Mouse (Mus musculus): Measurements from ENCODE around the gene Plcd3. TPM values are rescaled to one million over a fixed set of nuclear protein-coding genes. Genes with fewer than 3 reads are reported as not detected.

The Plcd3 gene
- total and polyA plus RNA-seq, 3 experiments = 2.0 to 2.6 TPM; not detected in 1

- H3K4me3 ChIP-seq (ENCODE audit: control insufficient read depth in 1 of 2, insufficient read depth in 1 of 2, low read depth in 2 of 2, low read length in 2 of 2) = no peak overlapping the region
- peak; percentile 15; the same call in 1 of the 2 replicates for TF ChIP-seq SMC3 (IDR thresholded peaks at IDR 0.05; ENCODE audit: low read depth, low read length)
- no peak for TF ChIP-seq CHD1 (IDR thresholded peaks at IDR 0.05; ENCODE audit: low read depth, low read length)
- peak in 2 of 3 experiments; percentile 15 to 33; a peak in 3 of 6 replicates for TF ChIP-seq CTCF (IDR thresholded peaks at IDR 0.05 in 2 of 3, conservative IDR thresholded peaks at IDR 0.05 in 1 of 3; ENCODE audit: control insufficient read depth in 1 of 3, insufficient read depth in 1 of 3, low read depth in 2 of 3, low read length in 3 of 3, poor library complexity in 1 of 3, severe bottlenecking in 1 of 3)
- H3K27me3 ChIP-seq (ENCODE audit: control insufficient read depth in 1 of 2, insufficient read depth in 2 of 2, low read length in 2 of 2) = no peaks in the 10 kb centered on the region
- peaks cover 1 to 8% of the 10 kb centered on the region in 2 experiments; a peak in 3 of 4 replicates for H3K36me3 ChIP-seq (ENCODE audit: control insufficient read depth in 1 of 2, insufficient read depth in 2 of 2, low read length in 2 of 2)
- H3K9me3 ChIP-seq (replicated peaks; ENCODE audit: insufficient read depth, low read length) = no peaks in the 10 kb centered on the region
- no peak overlapping the region for H3K27ac ChIP-seq (ENCODE audit: control insufficient read depth, low read depth, low read length)
- H3K79me2 ChIP-seq (ENCODE audit: control insufficient read depth, insufficient read depth, low read length, poor library complexity) = peaks cover 13% of the 10 kb centered on the region
- peak; percentile 28 for DNase-seq (ENCODE audit: low read depth, low spot score)
- no peak overlapping the region for H3K9ac ChIP-seq (ENCODE audit: control insufficient read depth, low read depth, low read length, poor library complexity, severe bottlenecking)
- peaks cover 0 to 9% of the 10 kb centered on the region in 2 experiments; a peak in 2 of 4 replicates for H3K4me1 ChIP-seq (ENCODE audit: control insufficient read depth in 1 of 2, insufficient read depth in 2 of 2, low read length in 2 of 2)
Observed at GRCm38 (mm10) chr11:103023974-103024373, 77.5 kb downstream of the Plcd3 start.

GRCm38 (mm10) chr11:103020713-103021335, 80.6 kb downstream of the Plcd3 start:
- Histone ChIP-seq H3K9me3 (replicated peaks; ENCODE audit: insufficient read depth, low read length) (no peaks in the 10 kb centered on the region), H3K4me3 (ENCODE audit: control insufficient read depth in 1 of 2, insufficient read depth in 1 of 2, low read depth in 2 of 2, low read length in 2 of 2) (no peak overlapping the region), H3K4me1 (ENCODE audit: control insufficient read depth in 1 of 2, insufficient read depth in 2 of 2, low read length in 2 of 2) (peaks cover 4 to 5% of the 10 kb centered on the region in 2 experiments), H3K36me3 (ENCODE audit: control insufficient read depth in 1 of 2, insufficient read depth in 2 of 2, low read length in 2 of 2) (peaks cover 1 to 5% of the 10 kb centered on the region in 2 experiments; a peak in 2 of 4 replicates), H3K9ac (ENCODE audit: control insufficient read depth, low read depth, low read length, poor library complexity, severe bottlenecking) (no peak overlapping the region), H3K27me3 (ENCODE audit: control insufficient read depth in 1 of 2, insufficient read depth in 2 of 2, low read length in 2 of 2) (no peaks in the 10 kb centered on the region), H3K27ac (ENCODE audit: control insufficient read depth, low read depth, low read length) (no peak overlapping the region), H3K79me2 (ENCODE audit: control insufficient read depth, insufficient read depth, low read length, poor library complexity) (peaks cover 6% of the 10 kb centered on the region)
- DNase-seq (ENCODE audit: low read depth, low spot score) = peak; percentile 49
- TF ChIP-seq KAT2A (conservative IDR thresholded peaks at IDR 0.05; ENCODE audit: low read depth, low read length) = no peak
- TF ChIP-seq SMC3 (IDR thresholded peaks at IDR 0.05; ENCODE audit: low read depth, low read length) = peak; percentile 18; the same call in 1 of the 2 replicates
- no peak for TF ChIP-seq CHD2 (IDR thresholded peaks at IDR 0.05; ENCODE audit: low read length)
- TF ChIP-seq CTCF (IDR thresholded peaks at IDR 0.05 in 2 of 3, conservative IDR thresholded peaks at IDR 0.05 in 1 of 3; ENCODE audit: control insufficient read depth in 1 of 3, insufficient read depth in 1 of 3, low read depth in 2 of 3, low read length in 3 of 3, poor library complexity in 1 of 3, severe bottlenecking in 1 of 3) = peak in 2 of 3 experiments; percentile 42 to 49; a peak in 4 of 6 replicates

Other genes starting within 250 kb of the Plcd3 start
- gene Eftud2, start 220.7 kb downstream of the Plcd3 start, total RNA-seq (2012; rRNA removed) = 261 and 266 TPM in 2 replicates
- gene Eftud2, start 220.7 kb downstream of the Plcd3 start, polyA plus RNA-seq (2012; ENCODE audit: insufficient read depth in 1 of 2, insufficient read length in 2 of 2, low read depth in 1 of 2, low replicate concordance in 2 of 2, missing spikeins in 1 of 2) = 1,000 to 10,000 TPM in 1 of 2 experiments, 100 to 1,000 TPM in 1; 424 to 1,215 TPM
- 1.6 and 2.1 TPM in 2 replicates for gene Ccdc103, start 220.5 kb downstream of the Plcd3 start, total RNA-seq (2012; rRNA removed)
- gene Ccdc103, start 220.5 kb downstream of the Plcd3 start, polyA plus RNA-seq (2012; ENCODE audit: insufficient read depth in 1 of 2, insufficient read length in 2 of 2, low read depth in 1 of 2, low replicate concordance in 2 of 2, missing spikeins in 1 of 2) = 1 to 10 TPM in 1 of 2 experiments, not detected in 1; 1.4 TPM
- gene Fam187a, start 216.5 kb downstream of the Plcd3 start, total RNA-seq (2012; rRNA removed) = 0.08 TPM in 1 of 2 replicates, not detected in the other
- gene Fam187a, start 216.5 kb downstream of the Plcd3 start, polyA plus RNA-seq (2012; ENCODE audit: insufficient read depth in 1 of 2, insufficient read length in 2 of 2, low read depth in 1 of 2, low replicate concordance in 2 of 2, missing spikeins in 1 of 2) = under 1 TPM in 1 of 2 experiments, not detected in 1; 0.08 TPM
- gene Gfap, start 200.7 kb downstream of the Plcd3 start, total RNA-seq (2012; rRNA removed) = 1.3 and 2.0 TPM in 2 replicates
- gene Gfap, start 200.7 kb downstream of the Plcd3 start, polyA plus RNA-seq (2012; ENCODE audit: insufficient read depth in 1 of 2, insufficient read length in 2 of 2, low read depth in 1 of 2, low replicate concordance in 2 of 2, missing spikeins in 1 of 2) = 1 to 10 TPM in 1 of 2 experiments, not detected in 1; 2.5 TPM
- gene Kif18b, start 176.5 kb downstream of the Plcd3 start, total RNA-seq (2012; rRNA removed) = 36.1 and 40.8 TPM in 2 replicates
- 100 to 1,000 TPM in 1 of 2 experiments, 10 to 100 TPM in 1; 45.7 to 116 TPM for gene Kif18b, start 176.5 kb downstream of the Plcd3 start, polyA plus RNA-seq (2012; ENCODE audit: insufficient read depth in 1 of 2, insufficient read length in 2 of 2, low read depth in 1 of 2, low replicate concordance in 2 of 2, missing spikeins in 1 of 2)
- not detected in 2 replicates for gene C1ql1, start 155.0 kb downstream of the Plcd3 start, total RNA-seq (2012; rRNA removed)
- gene C1ql1, start 155.0 kb downstream of the Plcd3 start, polyA plus RNA-seq (2012; ENCODE audit: insufficient read depth in 1 of 2, insufficient read length in 2 of 2, low read depth in 1 of 2, low replicate concordance in 2 of 2, missing spikeins in 1 of 2) = not detected
- gene Nmt1, start 73.5 kb downstream of the Plcd3 start, total RNA-seq (2012; rRNA removed) = 70.5 and 85.1 TPM in 2 replicates
- 100 to 1,000 TPM in 1 of 2 experiments, 10 to 100 TPM in 1; 29.8 to 147 TPM for gene Nmt1, start 73.5 kb downstream of the Plcd3 start, polyA plus RNA-seq (2012; ENCODE audit: insufficient read depth in 1 of 2, insufficient read length in 2 of 2, low read depth in 1 of 2, low replicate concordance in 2 of 2, missing spikeins in 1 of 2)
- gene Dcakd, start 73.3 kb downstream of the Plcd3 start, total RNA-seq (2012; rRNA removed) = 15.6 and 16.2 TPM in 2 replicates
- 100 to 1,000 TPM in 1 of 2 experiments, 10 to 100 TPM in 1; 82.3 to 112 TPM for gene Dcakd, start 73.3 kb downstream of the Plcd3 start, polyA plus RNA-seq (2012; ENCODE audit: insufficient read depth in 1 of 2, insufficient read length in 2 of 2, low read depth in 1 of 2, low replicate concordance in 2 of 2, missing spikeins in 1 of 2)
- gene Acbd4, start within 50 bp of the Plcd3 start, total RNA-seq (2012; rRNA removed) = 15.2 and 16.6 TPM in 2 replicates
- gene Acbd4, start within 50 bp of the Plcd3 start, polyA plus RNA-seq (2012; ENCODE audit: insufficient read depth in 1 of 2, insufficient read length in 2 of 2, low read depth in 1 of 2, low replicate concordance in 2 of 2, missing spikeins in 1 of 2) = 10 to 100 TPM in 1 of 2 experiments, not detected in 1; 18.3 TPM
- 17.3 and 18.4 TPM in 2 replicates for gene Hexim1, start 14.6 kb upstream of the Plcd3 start, total RNA-seq (2012; rRNA removed)
- 10 to 100 TPM in 1 of 2 experiments, not detected in 1; 25.4 TPM for gene Hexim1, start 14.6 kb upstream of the Plcd3 start, polyA plus RNA-seq (2012; ENCODE audit: insufficient read depth in 1 of 2, insufficient read length in 2 of 2, low read depth in 1 of 2, low replicate concordance in 2 of 2, missing spikeins in 1 of 2)
- gene Hexim2, start 30.8 kb upstream of the Plcd3 start, total RNA-seq (2012; rRNA removed) = 12.3 and 17.2 TPM in 2 replicates
- gene Hexim2, start 30.8 kb upstream of the Plcd3 start, polyA plus RNA-seq (2012; ENCODE audit: insufficient read depth in 1 of 2, insufficient read length in 2 of 2, low read depth in 1 of 2, low replicate concordance in 2 of 2, missing spikeins in 1 of 2) = 10 to 100 TPM in 1 of 2 experiments, not detected in 1; 12.5 TPM
- gene Fmnl1, start 69.4 kb upstream of the Plcd3 start, total RNA-seq (2012; rRNA removed) = 1.4 and 1.7 TPM in 2 replicates
- 10 to 100 TPM in 1 of 2 experiments, not detected in 1; 17.2 TPM for gene Fmnl1, start 69.4 kb upstream of the Plcd3 start, polyA plus RNA-seq (2012; ENCODE audit: insufficient read depth in 1 of 2, insufficient read length in 2 of 2, low read depth in 1 of 2, low replicate concordance in 2 of 2, missing spikeins in 1 of 2)
- not detected in 2 replicates for gene 1700023F06Rik, start 106.9 kb upstream of the Plcd3 start, total RNA-seq (2012; rRNA removed)
- not detected for gene 1700023F06Rik, start 106.9 kb upstream of the Plcd3 start, polyA plus RNA-seq (2012; ENCODE audit: insufficient read depth in 1 of 2, insufficient read length in 2 of 2, low read depth in 1 of 2, low replicate concordance in 2 of 2, missing spikeins in 1 of 2)
- not detected in 2 replicates for gene Spata32, start 116.8 kb upstream of the Plcd3 start, total RNA-seq (2012; rRNA removed)
- gene Spata32, start 116.8 kb upstream of the Plcd3 start, polyA plus RNA-seq (2012; ENCODE audit: insufficient read depth in 1 of 2, insufficient read length in 2 of 2, low read depth in 1 of 2, low replicate concordance in 2 of 2, missing spikeins in 1 of 2) = not detected
- gene Map3k14, start 165.8 kb upstream of the Plcd3 start, total RNA-seq (2012; rRNA removed) = 0.36 and 0.39 TPM in 2 replicates
- gene Map3k14, start 165.8 kb upstream of the Plcd3 start, polyA plus RNA-seq (2012; ENCODE audit: insufficient read depth in 1 of 2, insufficient read length in 2 of 2, low read depth in 1 of 2, low replicate concordance in 2 of 2, missing spikeins in 1 of 2) = under 1 TPM in 1 of 2 experiments, not detected in 1; 0.99 TPM